Mouse (Mus musculus) E14TG2a.4 (cell line): ENCODE data around the gene Prss3.
"Not testable (repeated sequence)": the region's sequence is repeated elsewhere in the genome, so short reads cannot be mapped to it uniquely, and the experiment has no call there.

Experiments used
- H3K27me3 ChIP-seq: 2 replicates; pipeline ENCODE4 v1.6.1; 2014; ENCODE audit warnings: low read length, control low read depth; ENCODE audit not compliant: insufficient read depth
- H3K36me3 ChIP-seq: 2 replicates; pipeline ENCODE4 v1.6.1; 2014; ENCODE audit warnings: low read length, control low read depth; ENCODE audit not compliant: insufficient read depth
- H3K4me1 ChIP-seq: replicated peaks from 2 replicates; pipeline ENCODE4 v1.6.1; 2014; ENCODE audit warnings: low read depth, low read length, control low read depth
- H3K4me3 ChIP-seq: replicated peaks from 2 replicates; pipeline ENCODE4 v1.5.1; 2014; ENCODE audit warnings: mild to moderate bottlenecking, low read length
- H3K9me3 ChIP-seq: 2 replicates; pipeline ENCODE4 v1.6.1; 2014; ENCODE audit warnings: low read length, control low read depth
- CTCF ChIP-seq: conservative IDR thresholded peaks from 2 replicates; pipeline ENCODE4 v1.5.1; 2014; ENCODE audit warnings: low read length
- NANOG ChIP-seq: IDR thresholded peaks from 2 replicates; pipeline ENCODE4 v1.6.1; 2014; ENCODE audit warnings: borderline replicate concordance, low read length, mixed read lengths
- POU5F1 ChIP-seq: IDR thresholded peaks from 2 replicates; pipeline ENCODE4 v1.6.1; 2014; ENCODE audit warnings: low read length, borderline replicate concordance

Gene Prss3

GRCm38 (mm10) chr6:41377578-41377977 lies at the start of gene Prss3:
TSS of gene Prss3 (minus strand) at chr6:41377678.
- not testable (repeated sequence) for H3K4me3 ChIP-seq, H3K4me1 ChIP-seq, H3K27me3 ChIP-seq, H3K36me3 ChIP-seq, H3K9me3 ChIP-seq

DNA sequence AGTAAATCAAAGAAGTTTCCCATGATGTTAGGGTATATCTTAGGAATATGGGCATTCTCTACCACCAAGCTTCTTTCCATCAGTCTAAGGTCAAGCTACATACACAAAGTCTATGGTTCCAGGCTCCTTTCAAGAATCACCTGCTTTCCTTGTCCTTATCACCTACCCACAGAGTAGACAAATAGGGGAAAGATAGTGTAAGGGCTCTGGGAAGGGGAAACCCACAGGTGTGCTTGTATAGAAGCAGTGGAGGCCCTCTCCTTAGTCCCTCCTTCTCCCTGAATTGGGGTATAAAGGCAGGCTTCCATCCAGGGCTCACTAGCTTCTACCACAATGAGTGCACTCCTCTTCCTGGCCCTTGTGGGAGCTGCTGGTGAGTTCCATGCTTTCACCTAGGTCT lies 14.6 kb upstream of the Prss3 start, which contains the start of gene Gm5771:
Gm5771 (plus strand) TSS at position 301 of the 400 bp plus-strand sequence.
- H3K9me3 ChIP-seq, H3K27me3 ChIP-seq, H3K4me1 ChIP-seq, H3K36me3 ChIP-seq, H3K4me3 ChIP-seq: not testable (repeated sequence)

DNA sequence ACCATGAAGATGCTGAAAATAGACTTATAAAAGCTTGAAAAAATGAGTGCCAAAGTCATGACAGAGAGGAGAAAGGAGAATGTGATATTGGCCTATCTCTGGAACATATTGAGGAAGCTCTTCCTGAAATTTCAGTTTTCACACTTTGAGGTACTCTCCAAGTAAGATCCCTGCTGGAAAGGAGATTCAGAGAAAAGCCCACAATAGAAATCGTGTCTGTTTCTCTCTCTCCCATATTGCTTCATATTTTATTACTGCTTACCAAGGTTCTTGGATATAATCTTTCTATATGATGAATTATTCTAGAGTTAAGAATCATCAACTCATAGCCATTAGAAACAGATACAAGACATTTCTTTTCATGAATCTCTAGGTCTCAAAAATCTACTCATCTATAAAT lies 14.2 kb upstream of the Prss3 start:
- H3K4me1 ChIP-seq, H3K27me3 ChIP-seq, H3K9me3 ChIP-seq, H3K36me3 ChIP-seq, H3K4me3 ChIP-seq: not testable (repeated sequence)

GRCm38 (mm10) chr6:41386781-41387180 lies 9.3 kb upstream of the Prss3 start:
- Histone ChIP-seq H3K4me1 (no peaks in the 10 kb centered on the region), H3K36me3 (no peaks in the 10 kb centered on the region), H3K9me3 (no peaks in the 10 kb centered on the region), H3K27me3 (no peaks in the 10 kb centered on the region), H3K4me3 (no peak overlapping the region)
- TF ChIP-seq POU5F1 (no peak), CTCF (no peak), NANOG (no peak)

DNA sequence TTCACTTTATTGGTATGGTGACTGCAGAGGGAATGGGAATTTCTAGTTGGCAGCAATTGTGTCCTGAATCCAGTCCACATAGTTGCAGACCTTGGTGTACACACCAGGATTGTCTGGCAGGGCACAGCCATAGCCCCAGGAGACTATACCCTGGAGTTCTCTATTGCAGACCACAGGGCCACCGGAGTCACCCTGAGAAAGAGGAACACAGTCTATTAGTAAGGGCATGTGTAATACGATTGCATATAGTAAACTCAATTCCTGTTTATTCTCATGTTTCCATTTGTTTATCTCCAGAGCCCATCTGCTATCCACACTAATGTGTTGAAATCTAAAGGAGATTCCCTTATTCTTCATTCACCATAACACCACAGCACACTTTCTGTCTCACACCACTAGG lies 3.7 kb downstream of the Prss3 start:
- H3K4me1 ChIP-seq, H3K9me3 ChIP-seq, H3K27me3 ChIP-seq, H3K4me3 ChIP-seq, H3K36me3 ChIP-seq: not testable (repeated sequence)

GRCm38 (mm10) chr6:41353932-41354331 lies 23.5 kb downstream of the Prss3 start, which contains the start of gene Try10:
TSS of gene Try10 (plus strand) at chr6:41354105.
- Histone ChIP-seq H3K4me3 (no peak within 1 kb of the TSS), H3K27me3 (no peaks in the 10 kb centered on the region), H3K4me1 (no peaks in the 10 kb centered on the region), H3K36me3 (no peaks in the 10 kb centered on the region), H3K9me3 (no peaks in the 10 kb centered on the region)
- TF ChIP-seq NANOG (no peak), CTCF (no peak), POU5F1 (no peak)
